Comparison of ENCODE assay signal across 28 mouse cellular contexts in the genomic region with DNA sequence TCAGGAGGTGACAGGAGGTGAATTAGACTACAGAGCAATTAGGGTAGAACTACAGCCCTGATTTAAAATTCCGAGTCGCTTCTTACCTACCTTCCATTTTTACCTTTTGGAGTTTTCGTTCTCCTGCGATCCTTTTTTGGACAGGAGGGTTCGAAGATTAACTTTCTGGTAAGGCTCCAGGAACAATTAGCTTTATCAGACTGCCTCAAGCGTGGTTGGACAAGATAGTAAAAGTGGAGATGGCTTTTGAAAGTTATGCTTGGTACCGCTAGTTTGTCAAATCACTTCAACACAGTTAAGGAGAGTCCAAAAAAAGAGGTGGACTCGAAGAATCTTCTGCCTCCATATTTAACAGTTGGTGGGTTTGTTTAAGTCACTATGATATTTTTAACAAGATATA. TPM values are rescaled to one million over a fixed set of nuclear protein-coding genes. Genes with fewer than 3 reads are reported as not detected.
DNase-seq lines count a peak whose midpoint lies in the region; ATAC-seq and TF ChIP-seq lines count a peak whose summit lies in the region.
"Had no signal": no experiment of that assay in that cellular context is flagged by ENCODE, and none has a peak within 500 bp of the region (broad histone marks: within the 10 kb centered on the region; RNA-seq: fewer than 3 reads in every experiment).

No protein-coding gene starts in this region.

- no peak for ATAC-seq in kidney, embryonic 16.5 days (ENCODE audit: low FRiP score, low TSS enrichment)
- ATAC-seq in hindbrain, embryonic 13.5 days (ENCODE audit: low FRiP score): no peak
- ATAC-seq in intestine, postnatal 0 days: no peak
- ATAC-seq in stomach, embryonic 15.5 days (ENCODE audit: insufficient read depth, low FRiP score, low read depth): no peak
- ATAC-seq: forebrain, embryonic 13.5 days; liver, postnatal 0 days; midbrain, embryonic 15.5 days had no signal

- TF ChIP-seq CTCF in intestine, postnatal 0 days (IDR thresholded peaks at IDR 0.05; ENCODE audit: low read depth): no peak

- intact Hi-C loops in left cerebral cortex, postnatal 36 days (cut with DNase I): no loop called here

- peaks cover 38% of the 10 kb centered on the region for H3K27me3 ChIP-seq in kidney, embryonic 16.5 days (ENCODE audit: insufficient read depth, low read length)
- peaks cover 100% of the 10 kb centered on the region for H3K27me3 ChIP-seq in hindbrain, embryonic 13.5 days
- peaks cover 86% of the 10 kb centered on the region for H3K27me3 ChIP-seq in intestine, postnatal 0 days (replicated peaks; ENCODE audit: control insufficient read depth, insufficient read depth, low read length)
- H3K27me3 ChIP-seq in stomach, embryonic 15.5 days (replicated peaks): peaks cover 49% of the 10 kb centered on the region

- H3K4me1 ChIP-seq in kidney, embryonic 16.5 days (ENCODE audit: insufficient read depth, low read length): peaks cover 64% of the 10 kb centered on the region
- peaks cover 43% of the 10 kb centered on the region for H3K4me1 ChIP-seq in hindbrain, embryonic 13.5 days (replicated peaks)
- no peaks in the 10 kb centered on the region for H3K4me1 ChIP-seq in intestine, postnatal 0 days (replicated peaks; ENCODE audit: control insufficient read depth, insufficient read depth, low read length)
- H3K4me1 ChIP-seq in stomach, embryonic 15.5 days: no peaks in the 10 kb centered on the region
- H3K4me1 ChIP-seq: forebrain, embryonic 13.5 days; heart, embryonic 13.5 days; limb, embryonic 15.5 days; midbrain, embryonic 15.5 days had no signal

- DNase-seq in kidney, postnatal 10 days: no peak
- no peak for DNase-seq in left cerebral cortex, postnatal 36 days (ENCODE audit: low spot score in 2 of 2)
- DNase-seq in layer of hippocampus, postnatal 14 days (ENCODE audit: low spot score in 2 of 2): no peak
- no peak for DNase-seq in spleen, adult 12 weeks (ENCODE audit: low spot score)
- DNase-seq: adrenal gland, adult 8-10 months; B cell, adult 2 months; cerebellum, adult 9-10 months; gastrocnemius, postnatal 10 days; heart, adult 11 months; kidney, adult 18-20 months; liver, postnatal 0 days; lung, postnatal 14 days; spleen, adult 18-20 months had no signal

- no peak overlapping the region for H3K27ac ChIP-seq in kidney, embryonic 16.5 days (ENCODE audit: low read length)
- H3K27ac ChIP-seq in hindbrain, embryonic 13.5 days: 0 out of 2 replicates have a peak overlapping the region, but pooled peaks have one; percentile 44
- no peak overlapping the region for H3K27ac ChIP-seq in intestine, postnatal 0 days (ENCODE audit: low read depth, low read length)
- H3K27ac ChIP-seq in stomach, embryonic 15.5 days: no peak overlapping the region
- H3K27ac ChIP-seq: forebrain, embryonic 13.5 days; heart, embryonic 13.5 days; limb, embryonic 15.5 days; midbrain, embryonic 15.5 days had no signal

- H3K36me3 ChIP-seq in kidney, embryonic 16.5 days (ENCODE audit: insufficient read depth, low read length): no peaks in the 10 kb centered on the region
- no peaks in the 10 kb centered on the region for H3K36me3 ChIP-seq in hindbrain, embryonic 13.5 days
- H3K36me3 ChIP-seq in intestine, postnatal 0 days (ENCODE audit: control insufficient read depth, insufficient read depth): no peaks in the 10 kb centered on the region
- no peaks in the 10 kb centered on the region for H3K36me3 ChIP-seq in stomach, embryonic 15.5 days
- H3K36me3 ChIP-seq: heart, embryonic 13.5 days; limb, embryonic 15.5 days; midbrain, embryonic 15.5 days had no signal

- H3K4me2 ChIP-seq in kidney, embryonic 16.5 days (replicated peaks; ENCODE audit: low read depth, low read length): peak overlapping the region; percentile 38
- peak overlapping the region; percentile 46 for H3K4me2 ChIP-seq in hindbrain, embryonic 13.5 days
- H3K4me2 ChIP-seq in intestine, postnatal 0 days (replicated peaks; ENCODE audit: low read depth): 0 out of 2 replicates have a peak overlapping the region, but pooled peaks have one; percentile 13
- peak overlapping the region; percentile 29; the same call in 1 of the 2 replicates for H3K4me2 ChIP-seq in stomach, embryonic 15.5 days
- H3K4me2 ChIP-seq: forebrain, embryonic 13.5 days; heart, embryonic 13.5 days; limb, embryonic 15.5 days; midbrain, embryonic 15.5 days had no signal

- 28% methylated on average over 8 of the region's 8 CpGs for WGBS in kidney, embryonic 16.5 days
- 9% methylated on average over 8 of the region's 8 CpGs for WGBS in hindbrain, embryonic 13.5 days
- WGBS in intestine, postnatal 0 days: 17% methylated on average over 8 of the region's 8 CpGs
- WGBS in stomach, embryonic 15.5 days: 23% methylated on average over 8 of the region's 8 CpGs

- H3K4me3 ChIP-seq in kidney, embryonic 16.5 days (ENCODE audit: low read length): no peak overlapping the region
- H3K4me3 ChIP-seq in hindbrain, embryonic 13.5 days: peak overlapping the region; percentile 21
- no peak overlapping the region for H3K4me3 ChIP-seq in intestine, postnatal 0 days (ENCODE audit: low read depth, low read length)
- H3K4me3 ChIP-seq in stomach, embryonic 15.5 days (replicated peaks): peak overlapping the region; percentile 6; the same call in 1 of the 2 replicates
- H3K4me3 ChIP-seq: erythroblast, embryonic 14.5 days; forebrain, embryonic 13.5 days; heart, embryonic 13.5 days; limb, embryonic 15.5 days; megakaryocyte, embryonic 14.5 days; midbrain, embryonic 15.5 days had no signal

- H3K9me3 ChIP-seq in kidney, embryonic 16.5 days (ENCODE audit: low read length): no peaks in the 10 kb centered on the region
- no peaks in the 10 kb centered on the region for H3K9me3 ChIP-seq in hindbrain, embryonic 13.5 days
- no peaks in the 10 kb centered on the region for H3K9me3 ChIP-seq in intestine, postnatal 0 days (ENCODE audit: control insufficient read depth)
- no peaks in the 10 kb centered on the region for H3K9me3 ChIP-seq in stomach, embryonic 15.5 days
- H3K9me3 ChIP-seq: forebrain, embryonic 13.5 days; heart, embryonic 13.5 days; limb, embryonic 15.5 days; megakaryocyte, embryonic 14.5 days; midbrain, embryonic 15.5 days had no signal

- no peak overlapping the region for H3K9ac ChIP-seq in kidney, embryonic 16.5 days (replicated peaks; ENCODE audit: low read length)
- H3K9ac ChIP-seq in hindbrain, embryonic 13.5 days: 0 out of 2 replicates have a peak overlapping the region, but pooled peaks have one; percentile 6
- no peak overlapping the region for H3K9ac ChIP-seq in intestine, postnatal 0 days (ENCODE audit: low read depth, low read length)
- H3K9ac ChIP-seq in stomach, embryonic 15.5 days: no peak overlapping the region
- H3K9ac ChIP-seq: forebrain, embryonic 13.5 days; heart, embryonic 13.5 days; limb, embryonic 15.5 days; liver, postnatal 0 days; midbrain, embryonic 15.5 days had no signal

RNA-seq across cellular contexts. Expression of gene Hoxc4, which starts 2.8 kb away (rescaled TPM):
- polyA plus RNA-seq in kidney, embryonic 16.5 days (2015; fragmentation: Nextera tagmentation; extraction: Ambion mirVana): 6.9 and 8.6 TPM in 2 replicates
- polyA plus RNA-seq in hindbrain, embryonic 13.5 days (2015; fragmentation: Nextera tagmentation; extraction: Ambion mirVana): 76.2 and 86.9 TPM in 2 replicates
- 4.8 and 5.2 TPM in 2 replicates for polyA plus RNA-seq in intestine, postnatal 0 days (2015; fragmentation: Nextera tagmentation; extraction: Ambion mirVana)
- 16.2 and 17.3 TPM in 2 replicates for polyA plus RNA-seq in stomach, embryonic 15.5 days (2015; fragmentation: Nextera tagmentation; extraction: Ambion mirVana)
- not detected for total RNA-seq in left cerebral cortex, postnatal 36 days (2021)
- not detected for total RNA-seq in layer of hippocampus, postnatal 14 days (2021)
- total RNA-seq: heart, postnatal 25 days; layer of hippocampus, postnatal 25 days; left cerebral cortex, postnatal 14 days had no signal
- polyA plus RNA-seq: cortical plate, adult 2 months; forebrain, embryonic 13.5 days; midbrain, embryonic 15.5 days had no signal

RNA-seq across cellular contexts. Expression of gene Hoxc6, which starts 23.5 kb away (rescaled TPM):
- 7.6 and 11.0 TPM in 2 replicates for polyA plus RNA-seq in kidney, embryonic 16.5 days (2015; fragmentation: Nextera tagmentation; extraction: Ambion mirVana)
- polyA plus RNA-seq in hindbrain, embryonic 13.5 days (2015; fragmentation: Nextera tagmentation; extraction: Ambion mirVana): 5.3 and 9.1 TPM in 2 replicates
- 3.0 and 3.5 TPM in 2 replicates for polyA plus RNA-seq in intestine, postnatal 0 days (2015; fragmentation: Nextera tagmentation; extraction: Ambion mirVana)
- polyA plus RNA-seq in stomach, embryonic 15.5 days (2015; fragmentation: Nextera tagmentation; extraction: Ambion mirVana): 2.6 and 4.7 TPM in 2 replicates
- total RNA-seq in left cerebral cortex, postnatal 36 days (2021): not detected
- not detected for total RNA-seq in layer of hippocampus, postnatal 14 days (2021)
- total RNA-seq: heart, postnatal 25 days; layer of hippocampus, postnatal 25 days; left cerebral cortex, postnatal 14 days had no signal
- polyA plus RNA-seq: cortical plate, adult 2 months; erythroblast, embryonic 14.5 days; forebrain, embryonic 13.5 days; liver, postnatal 0 days; midbrain, embryonic 15.5 days had no signal

RNA-seq across cellular contexts. Expression of gene Hoxc8, which starts 31.1 kb away (rescaled TPM):
- polyA plus RNA-seq in kidney, embryonic 16.5 days (2015; fragmentation: Nextera tagmentation; extraction: Ambion mirVana): 6.6 and 9.2 TPM in 2 replicates
- polyA plus RNA-seq in hindbrain, embryonic 13.5 days (2015; fragmentation: Nextera tagmentation; extraction: Ambion mirVana): 0.50 and 1.5 TPM in 2 replicates
- 3.5 and 4.6 TPM in 2 replicates for polyA plus RNA-seq in intestine, postnatal 0 days (2015; fragmentation: Nextera tagmentation; extraction: Ambion mirVana)
- 1.4 and 1.9 TPM in 2 replicates for polyA plus RNA-seq in stomach, embryonic 15.5 days (2015; fragmentation: Nextera tagmentation; extraction: Ambion mirVana)
- not detected for total RNA-seq in left cerebral cortex, postnatal 36 days (2021)
- not detected for total RNA-seq in layer of hippocampus, postnatal 14 days (2021)
- total RNA-seq: heart, postnatal 25 days; layer of hippocampus, postnatal 25 days; left cerebral cortex, postnatal 14 days had no signal
- polyA plus RNA-seq: cortical plate, adult 2 months; embryonic facial prominence, embryonic 11.5 days; erythroblast, embryonic 14.5 days; forebrain, embryonic 13.5 days; heart, embryonic 13.5 days; liver, postnatal 0 days; midbrain, embryonic 15.5 days had no signal

RNA-seq across cellular contexts. Expression of gene Hoxc9, which starts 45.3 kb away (rescaled TPM):
- 7.4 and 9.2 TPM in 2 replicates for polyA plus RNA-seq in kidney, embryonic 16.5 days (2015; fragmentation: Nextera tagmentation; extraction: Ambion mirVana)
- polyA plus RNA-seq in hindbrain, embryonic 13.5 days (2015; fragmentation: Nextera tagmentation; extraction: Ambion mirVana): 0.13 TPM in 1 of 2 replicates, not detected in the other
- 0.43 and 0.58 TPM in 2 replicates for polyA plus RNA-seq in intestine, postnatal 0 days (2015; fragmentation: Nextera tagmentation; extraction: Ambion mirVana)
- polyA plus RNA-seq in stomach, embryonic 15.5 days (2015; fragmentation: Nextera tagmentation; extraction: Ambion mirVana): 0.06 TPM in 1 of 2 replicates, not detected in the other
- not detected for total RNA-seq in left cerebral cortex, postnatal 36 days (2021)
- not detected for total RNA-seq in layer of hippocampus, postnatal 14 days (2021)
- total RNA-seq: heart, postnatal 25 days; layer of hippocampus, postnatal 25 days; left cerebral cortex, postnatal 14 days had no signal
- polyA plus RNA-seq: cortical plate, adult 2 months; embryonic facial prominence, embryonic 11.5 days; erythroblast, embryonic 14.5 days; forebrain, embryonic 13.5 days; heart, embryonic 13.5 days; liver, postnatal 0 days; midbrain, embryonic 15.5 days had no signal

RNA-seq across cellular contexts. Expression of gene Hoxc5, which starts 54.3 kb away (rescaled TPM):
- 4.3 and 5.9 TPM in 2 replicates for polyA plus RNA-seq in kidney, embryonic 16.5 days (2015; fragmentation: Nextera tagmentation; extraction: Ambion mirVana)
- polyA plus RNA-seq in hindbrain, embryonic 13.5 days (2015; fragmentation: Nextera tagmentation; extraction: Ambion mirVana): 32.3 and 39.2 TPM in 2 replicates
- 3.4 and 3.9 TPM in 2 replicates for polyA plus RNA-seq in intestine, postnatal 0 days (2015; fragmentation: Nextera tagmentation; extraction: Ambion mirVana)
- 13.6 and 16.2 TPM in 2 replicates for polyA plus RNA-seq in stomach, embryonic 15.5 days (2015; fragmentation: Nextera tagmentation; extraction: Ambion mirVana)
- total RNA-seq in left cerebral cortex, postnatal 36 days (2021): not detected
- not detected for total RNA-seq in layer of hippocampus, postnatal 14 days (2021)
- total RNA-seq: heart, postnatal 25 days; layer of hippocampus, postnatal 25 days; left cerebral cortex, postnatal 14 days had no signal
- polyA plus RNA-seq: cortical plate, adult 2 months; erythroblast, embryonic 14.5 days; forebrain, embryonic 13.5 days; liver, postnatal 0 days; midbrain, embryonic 15.5 days had no signal

Comparison
In these comparisons a context has a peak if more than half of its experiments do, and no peak if none do; other contexts are left out.
1. H3K4me3 ChIP-seq: peak in hindbrain, embryonic 13.5 days (single experiment) and stomach, embryonic 15.5 days (single experiment); none in kidney, embryonic 16.5 days (single experiment) and intestine, postnatal 0 days (single experiment).
2. Peak in every context shown above with its lines, with median percentiles within 50 percentile points of each other: H3K4me2 ChIP-seq.